Mouse (Mus musculus) heart, adult 2 months (tissue): Measurements from ENCODE around the gene Jade3.

Experiments
- CTCF ChIP-seq: fragments of 200-600 bp; IDR thresholded peaks from 2 replicates; pipeline ENCODE4 v1.8.1; 2022; ENCODE audit warnings: antibody characterized with exemption, mild to moderate bottlenecking, moderate library complexity
- POLR2A ChIP-seq: fragments of 200-500 bp; IDR thresholded peaks from 2 replicates; pipeline ENCODE4 v1.6.1; 2011; ENCODE audit warnings: mild to moderate bottlenecking, low read depth, low read length, control low read depth; ENCODE audit not compliant: insufficient read depth

GRCm38 (mm10) chrX:20414885-20415622 lies 10.4 kb upstream of the Jade3 start:
- TF ChIP-seq CTCF (no peak), POLR2A (no peak)
